Mouse (Mus musculus): ENCODE measurements at regions not wholly inside any gene's neighbourhood (a gene's known extent, or its start where the extent isn't known, plus 50 kb on each side); places are given as distances from the start of the nearest gene placed in this dataset.

DNA sequence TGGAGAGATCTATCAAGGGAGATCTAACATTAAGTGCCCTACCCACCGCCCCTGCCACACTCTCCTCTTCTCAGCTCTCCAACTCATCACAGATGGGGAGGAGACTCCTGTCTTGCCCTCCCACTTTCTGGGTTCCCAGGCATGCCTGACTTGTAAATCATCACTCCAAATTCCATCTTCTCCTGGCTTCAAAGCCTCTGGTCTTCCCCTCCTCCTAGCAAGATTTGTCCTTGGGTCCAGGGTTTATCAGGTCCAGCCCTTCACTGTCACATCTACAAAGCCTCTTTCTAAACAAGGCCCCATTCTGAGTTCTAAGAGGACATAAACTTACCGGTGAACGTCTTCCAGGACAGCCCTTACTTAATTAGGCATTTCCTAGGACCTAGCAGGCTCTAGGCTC is 73.3 kb upstream of the Col5a1 start:
- H3K27me3 ChIP-seq (ENCODE audit: control insufficient read depth, insufficient read depth, low read length), result no peaks in the 10 kb centered on the region
- no peak overlapping the region for H3K4me3 ChIP-seq (replicated peaks; ENCODE audit: low read length)
- 23% methylated on average over 3 of the region's 3 CpGs for WGBS
- H3K9me3 ChIP-seq (replicated peaks; ENCODE audit: control insufficient read depth, low read length), result no peaks in the 10 kb centered on the region; the same call in 1 of the 2 replicates
- H3K4me2 ChIP-seq (ENCODE audit: low read depth, low read length), result no peak overlapping the region
- 0 out of 2 replicates have a peak overlapping the region, but pooled peaks have one; percentile 15 for H3K9ac ChIP-seq (ENCODE audit: low read length)
- no peaks in the 10 kb centered on the region for H3K36me3 ChIP-seq (ENCODE audit: control insufficient read depth, insufficient read depth, low read length)
- 0 out of 2 replicates have a peak, but pooled peaks have one; percentile 6 for ATAC-seq (ENCODE audit: insufficient read depth, low FRiP score)
- H3K27ac ChIP-seq (ENCODE audit: low read length), result peak overlapping the region; percentile 85
- peaks cover 16% of the 10 kb centered on the region for H3K4me1 ChIP-seq (ENCODE audit: control insufficient read depth, insufficient read depth, low read length)

DNA sequence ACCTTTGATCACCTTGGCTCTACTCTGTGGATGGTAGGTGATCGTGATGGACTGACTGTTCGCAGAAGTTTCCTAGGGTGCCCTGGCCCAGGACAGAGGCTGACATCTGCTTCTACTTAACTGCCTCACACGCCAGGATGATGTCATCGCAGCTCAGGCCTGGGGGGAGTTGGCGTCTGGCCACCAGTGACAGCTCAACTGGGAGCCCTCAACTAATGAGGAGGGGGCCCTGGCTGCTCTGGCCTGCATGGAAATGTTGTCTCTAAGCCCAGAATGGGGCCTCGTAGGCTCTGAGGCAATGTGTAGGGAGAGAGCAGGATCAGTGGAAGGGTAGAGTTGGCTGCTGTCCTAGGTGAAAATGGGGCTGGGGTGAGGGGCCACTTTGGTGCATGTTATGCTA is 72.9 kb upstream of the Col5a1 start:
- WGBS, result 30% methylated on average over 6 of the region's 6 CpGs
- H3K9me3 ChIP-seq (replicated peaks; ENCODE audit: control insufficient read depth, low read length), result no peaks in the 10 kb centered on the region; the same call in 1 of the 2 replicates
- H3K27me3 ChIP-seq (ENCODE audit: control insufficient read depth, insufficient read depth, low read length), result no peaks in the 10 kb centered on the region
- no peak overlapping the region for H3K4me2 ChIP-seq (ENCODE audit: low read depth, low read length)
- H3K4me1 ChIP-seq (ENCODE audit: control insufficient read depth, insufficient read depth, low read length), result peaks cover 17% of the 10 kb centered on the region
- H3K4me3 ChIP-seq (replicated peaks; ENCODE audit: low read length), result no peak overlapping the region
- no peaks in the 10 kb centered on the region for H3K36me3 ChIP-seq (ENCODE audit: control insufficient read depth, insufficient read depth, low read length)
- H3K9ac ChIP-seq (ENCODE audit: low read length), result no peak overlapping the region
- H3K27ac ChIP-seq (ENCODE audit: low read length), result peak overlapping the region; percentile 85
- ATAC-seq (ENCODE audit: insufficient read depth, low FRiP score), result peak; percentile 90

DNA sequence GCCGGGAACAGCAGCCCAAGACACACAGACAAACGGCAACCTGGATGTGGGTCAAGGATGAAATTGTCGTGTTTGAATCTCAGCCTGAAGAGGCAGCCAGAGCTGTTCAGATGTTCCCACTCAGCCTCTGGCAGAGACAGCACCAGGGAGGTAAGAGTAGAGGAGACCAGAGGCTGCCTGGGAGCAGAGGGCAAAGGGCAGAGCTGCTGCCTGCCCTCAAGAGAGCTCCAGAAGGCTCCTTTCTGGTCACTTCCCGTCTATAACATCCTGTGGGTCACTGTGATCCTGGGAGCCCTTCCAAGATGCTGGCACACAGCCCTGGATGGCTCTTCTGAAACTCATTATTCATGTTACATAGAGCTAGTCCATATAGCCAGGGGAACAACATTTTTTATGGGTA is 67.6 kb upstream of the Col5a1 start:
- Histone ChIP-seq H3K36me3 (ENCODE audit: control insufficient read depth, insufficient read depth, low read length) (no peaks in the 10 kb centered on the region), H3K9me3 (replicated peaks; ENCODE audit: control insufficient read depth, low read length) (no peaks in the 10 kb centered on the region; the same call in 1 of the 2 replicates), H3K27me3 (ENCODE audit: control insufficient read depth, insufficient read depth, low read length) (no peaks in the 10 kb centered on the region), H3K9ac (ENCODE audit: low read length) (peak overlapping the region; percentile 31), H3K27ac (ENCODE audit: low read length) (peak overlapping the region; percentile 79), H3K4me3 (replicated peaks; ENCODE audit: low read length) (no peak overlapping the region), H3K4me2 (ENCODE audit: low read depth, low read length) (no peak overlapping the region), H3K4me1 (ENCODE audit: control insufficient read depth, insufficient read depth, low read length) (peaks cover 15% of the 10 kb centered on the region)
- WGBS, result 32% methylated on average over 4 of the region's 4 CpGs
- ATAC-seq (ENCODE audit: insufficient read depth, low FRiP score), result peak; percentile 69

DNA sequence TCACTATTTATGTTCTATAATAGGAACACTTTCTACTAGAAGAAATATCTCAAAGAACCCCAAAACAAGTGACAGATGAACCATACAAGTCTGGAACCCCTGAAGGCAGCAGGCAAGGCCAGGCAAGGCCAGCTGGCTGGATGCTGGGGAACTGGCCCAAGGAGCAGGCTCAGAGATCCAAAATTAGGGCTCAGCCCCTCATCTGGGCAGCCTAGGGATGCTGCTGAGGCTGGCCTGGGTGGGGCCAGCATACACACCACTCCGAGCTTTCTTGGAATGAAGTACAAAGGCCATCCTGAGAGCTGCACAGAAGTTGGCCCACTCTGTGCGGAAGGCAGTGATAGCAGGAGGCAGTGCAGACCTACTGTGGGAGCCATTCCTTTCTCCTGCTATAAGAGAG is 59.4 kb upstream of the Col5a1 start:
- no peak overlapping the region for H3K4me2 ChIP-seq (ENCODE audit: low read depth, low read length)
- H3K27ac ChIP-seq (ENCODE audit: low read length), result 0 out of 2 replicates have a peak overlapping the region, but pooled peaks have one; percentile 2
- peaks cover 10% of the 10 kb centered on the region; the same call in 1 of the 2 replicates for H3K4me1 ChIP-seq (ENCODE audit: control insufficient read depth, insufficient read depth, low read length)
- H3K36me3 ChIP-seq (ENCODE audit: control insufficient read depth, insufficient read depth, low read length), result no peaks in the 10 kb centered on the region
- H3K9ac ChIP-seq (ENCODE audit: low read length), result peak overlapping the region; percentile 32; the same call in 1 of the 2 replicates
- H3K4me3 ChIP-seq (replicated peaks; ENCODE audit: low read length), result no peak overlapping the region
- H3K9me3 ChIP-seq (replicated peaks; ENCODE audit: control insufficient read depth, low read length), result no peaks in the 10 kb centered on the region
- WGBS, result 58% methylated on average over 2 of the region's 2 CpGs
- H3K27me3 ChIP-seq (ENCODE audit: control insufficient read depth, insufficient read depth, low read length), result no peaks in the 10 kb centered on the region
- ATAC-seq (ENCODE audit: insufficient read depth, low FRiP score), result no peak

DNA sequence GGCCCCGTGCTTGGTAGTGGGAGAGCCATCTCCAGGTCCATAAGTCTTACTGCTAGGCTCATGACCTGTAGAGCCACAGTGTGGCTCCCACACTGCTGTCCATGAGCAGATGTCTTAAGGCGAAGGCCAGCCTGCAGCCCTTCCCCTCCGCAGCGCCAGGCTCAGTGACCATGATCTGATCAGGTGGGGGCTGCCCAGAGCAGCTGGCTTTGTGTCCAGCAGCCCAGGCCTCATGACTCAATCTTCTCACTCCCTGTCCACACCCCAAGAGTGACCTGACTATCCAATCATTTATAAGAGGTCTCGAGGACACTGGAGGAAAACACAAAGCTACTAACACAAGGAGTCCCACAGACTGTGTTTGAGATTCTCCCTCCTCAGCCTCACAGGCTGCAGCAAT is 58.6 kb upstream of the Col5a1 start:
- WGBS, result 84% methylated on average over 5 of the region's 5 CpGs
- no peaks in the 10 kb centered on the region for H3K36me3 ChIP-seq (ENCODE audit: control insufficient read depth, insufficient read depth, low read length)
- no peak overlapping the region for H3K4me2 ChIP-seq (ENCODE audit: low read depth, low read length)
- H3K9ac ChIP-seq (ENCODE audit: low read length), result no peak overlapping the region
- H3K4me3 ChIP-seq (replicated peaks; ENCODE audit: low read length), result no peak overlapping the region
- ATAC-seq (ENCODE audit: insufficient read depth, low FRiP score), result no peak
- peaks cover 10% of the 10 kb centered on the region; the same call in 1 of the 2 replicates for H3K4me1 ChIP-seq (ENCODE audit: control insufficient read depth, insufficient read depth, low read length)
- H3K27me3 ChIP-seq (ENCODE audit: control insufficient read depth, insufficient read depth, low read length), result no peaks in the 10 kb centered on the region
- H3K9me3 ChIP-seq (replicated peaks; ENCODE audit: control insufficient read depth, low read length), result no peaks in the 10 kb centered on the region
- peak overlapping the region; percentile 28; the same call in 1 of the 2 replicates for H3K27ac ChIP-seq (ENCODE audit: low read length)

DNA sequence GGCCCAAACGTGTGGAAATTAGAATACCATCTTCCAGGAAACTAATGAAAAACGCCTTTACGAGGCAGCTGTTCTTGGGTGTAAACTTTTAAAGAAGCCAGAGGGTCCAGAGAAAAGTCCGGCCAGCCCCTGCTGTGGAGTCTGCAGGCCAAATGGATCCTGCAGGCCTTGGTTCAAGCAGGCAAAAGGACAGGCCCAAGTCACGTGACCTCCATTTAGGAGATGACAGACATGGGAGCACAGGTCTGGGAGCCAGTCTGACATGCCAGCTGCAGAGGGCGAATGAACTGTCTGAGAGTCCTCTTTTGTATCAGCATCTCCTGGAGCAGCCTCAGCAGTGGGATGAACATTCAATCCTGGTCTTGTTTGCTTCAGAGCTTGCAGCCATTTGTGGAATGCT is 58.0 kb upstream of the Col5a1 start:
- 61% methylated on average over 6 of the region's 6 CpGs for WGBS
- H3K27me3 ChIP-seq (ENCODE audit: control insufficient read depth, insufficient read depth, low read length), result no peaks in the 10 kb centered on the region
- H3K4me1 ChIP-seq (ENCODE audit: control insufficient read depth, insufficient read depth, low read length), result peaks cover 10% of the 10 kb centered on the region; the same call in 1 of the 2 replicates
- no peak overlapping the region for H3K4me3 ChIP-seq (replicated peaks; ENCODE audit: low read length)
- H3K9ac ChIP-seq (ENCODE audit: low read length), result no peak overlapping the region
- H3K9me3 ChIP-seq (replicated peaks; ENCODE audit: control insufficient read depth, low read length), result no peaks in the 10 kb centered on the region
- peak overlapping the region; percentile 28; the same call in 1 of the 2 replicates for H3K27ac ChIP-seq (ENCODE audit: low read length)
- H3K4me2 ChIP-seq (ENCODE audit: low read depth, low read length), result no peak overlapping the region
- H3K36me3 ChIP-seq (ENCODE audit: control insufficient read depth, insufficient read depth, low read length), result no peaks in the 10 kb centered on the region
- no peak for ATAC-seq (ENCODE audit: insufficient read depth, low FRiP score)

DNA sequence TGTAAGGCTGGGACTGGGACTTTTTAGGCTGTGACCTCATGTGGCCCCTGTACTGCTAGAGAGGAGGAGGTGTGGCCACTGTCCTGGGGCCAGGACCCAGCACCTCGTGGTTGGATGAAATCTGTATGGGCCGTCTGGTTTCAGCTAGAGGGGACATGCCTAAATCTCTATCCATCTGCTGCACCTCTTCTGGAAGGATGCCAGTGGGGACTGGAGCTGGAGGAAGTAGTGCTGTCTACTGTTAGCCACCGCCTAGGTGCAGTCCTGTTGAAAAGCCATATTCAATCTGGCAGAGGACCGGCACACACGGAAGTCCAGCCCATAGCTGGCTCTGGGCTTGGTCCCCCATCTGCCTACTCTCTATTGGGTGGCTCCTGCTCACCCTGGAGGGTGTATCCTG is 56.7 kb upstream of the Col5a1 start:
- Histone ChIP-seq H3K4me2 (ENCODE audit: low read depth, low read length) (no peak overlapping the region), H3K9ac (ENCODE audit: low read length) (no peak overlapping the region), H3K9me3 (replicated peaks; ENCODE audit: control insufficient read depth, low read length) (no peaks in the 10 kb centered on the region), H3K27ac (ENCODE audit: low read length) (no peak overlapping the region), H3K4me1 (ENCODE audit: control insufficient read depth, insufficient read depth, low read length) (peaks cover 17% of the 10 kb centered on the region), H3K27me3 (ENCODE audit: control insufficient read depth, insufficient read depth, low read length) (no peaks in the 10 kb centered on the region), H3K36me3 (ENCODE audit: control insufficient read depth, insufficient read depth, low read length) (no peaks in the 10 kb centered on the region), H3K4me3 (replicated peaks; ENCODE audit: low read length) (no peak overlapping the region)
- 53% methylated on average over 5 of the region's 5 CpGs for WGBS
- ATAC-seq (ENCODE audit: insufficient read depth, low FRiP score), result no peak

DNA sequence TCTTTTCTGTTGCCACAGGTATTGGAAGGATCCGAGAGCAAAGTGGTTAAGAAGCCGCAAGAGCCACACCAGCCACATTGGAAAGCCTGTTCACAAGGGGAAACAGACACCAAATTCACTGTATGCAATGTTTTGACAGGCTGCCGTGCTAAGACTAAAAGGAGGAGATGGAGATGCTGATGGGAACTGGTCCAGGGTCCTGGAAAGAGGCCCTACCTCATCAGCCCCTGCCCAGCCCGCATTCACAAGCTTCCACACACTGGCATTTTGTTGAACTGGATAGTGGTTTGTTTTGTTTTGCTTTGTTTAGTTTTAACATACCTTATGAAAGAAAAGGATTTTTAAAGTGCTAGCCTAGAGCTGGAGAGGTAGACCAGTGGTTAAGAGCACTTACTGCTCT is 51.3 kb upstream of the Col5a1 start:
- Histone ChIP-seq H3K36me3 (ENCODE audit: control insufficient read depth, insufficient read depth, low read length) (no peaks in the 10 kb centered on the region), H3K4me3 (replicated peaks; ENCODE audit: low read length) (no peak overlapping the region), H3K4me1 (ENCODE audit: control insufficient read depth, insufficient read depth, low read length) (peaks cover 22% of the 10 kb centered on the region), H3K27ac (ENCODE audit: low read length) (peak overlapping the region; percentile 99), H3K27me3 (ENCODE audit: control insufficient read depth, insufficient read depth, low read length) (no peaks in the 10 kb centered on the region), H3K9me3 (replicated peaks; ENCODE audit: control insufficient read depth, low read length) (no peaks in the 10 kb centered on the region), H3K4me2 (ENCODE audit: low read depth, low read length) (no peak overlapping the region), H3K9ac (ENCODE audit: low read length) (no peak overlapping the region)
- 73% methylated on average over 4 of the region's 4 CpGs for WGBS
- no peak for ATAC-seq (ENCODE audit: insufficient read depth, low FRiP score)

DNA sequence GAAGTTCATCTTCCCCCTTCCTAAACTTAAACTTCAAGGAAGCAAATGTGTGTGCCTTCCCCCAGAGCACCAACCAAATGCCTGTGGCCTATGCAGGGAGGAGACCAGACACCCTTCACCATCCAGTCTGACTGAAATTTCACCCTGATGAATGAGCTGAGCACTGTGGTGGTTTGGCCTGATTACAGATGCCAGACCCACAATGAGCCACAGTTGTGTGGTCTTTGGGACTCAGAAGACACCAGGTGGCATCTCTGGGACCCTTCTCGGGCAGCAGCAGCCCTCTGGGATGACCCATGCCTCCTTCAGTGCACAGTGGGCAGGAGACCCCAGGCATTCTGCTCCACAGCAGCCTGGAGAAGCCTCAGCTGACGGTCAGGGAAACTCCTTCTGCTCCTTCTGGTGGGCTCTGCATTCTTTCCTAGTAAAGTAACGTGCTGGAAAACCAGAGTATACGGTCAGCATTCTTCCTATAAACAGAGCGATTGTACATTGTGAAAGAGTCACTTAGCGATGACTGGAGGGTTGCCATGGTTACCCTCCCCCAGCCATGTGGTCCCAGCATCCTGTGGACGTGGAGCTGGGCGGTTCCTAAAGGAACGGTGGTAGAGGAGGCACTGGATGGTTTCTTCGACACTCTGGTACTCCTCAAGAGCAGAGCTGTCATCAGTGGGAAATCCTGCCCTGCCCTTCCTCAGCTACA is 50.3 kb upstream of the Col5a1 start:
- Histone ChIP-seq H3K36me3 (ENCODE audit: control insufficient read depth, insufficient read depth, low read length) (no peaks in the 10 kb centered on the region), H3K4me3 (replicated peaks; ENCODE audit: low read length) (no peak overlapping the region), H3K27me3 (ENCODE audit: control insufficient read depth, insufficient read depth, low read length) (no peaks in the 10 kb centered on the region), H3K4me2 (ENCODE audit: low read depth, low read length) (no peak overlapping the region), H3K9ac (ENCODE audit: low read length) (peak overlapping the region; percentile 32), H3K4me1 (ENCODE audit: control insufficient read depth, insufficient read depth, low read length) (peaks cover 28% of the 10 kb centered on the region), H3K9me3 (replicated peaks; ENCODE audit: control insufficient read depth, low read length) (no peaks in the 10 kb centered on the region), H3K27ac (ENCODE audit: low read length) (peak overlapping the region; percentile 99)
- peak; percentile 90 for ATAC-seq (ENCODE audit: insufficient read depth, low FRiP score)
- 20% methylated on average over 10 of the region's 10 CpGs for WGBS

All from stomach, embryonic 16.5 days (tissue).